13 mouse cellular contexts compared by ENCODE assay signal in the genomic region with DNA sequence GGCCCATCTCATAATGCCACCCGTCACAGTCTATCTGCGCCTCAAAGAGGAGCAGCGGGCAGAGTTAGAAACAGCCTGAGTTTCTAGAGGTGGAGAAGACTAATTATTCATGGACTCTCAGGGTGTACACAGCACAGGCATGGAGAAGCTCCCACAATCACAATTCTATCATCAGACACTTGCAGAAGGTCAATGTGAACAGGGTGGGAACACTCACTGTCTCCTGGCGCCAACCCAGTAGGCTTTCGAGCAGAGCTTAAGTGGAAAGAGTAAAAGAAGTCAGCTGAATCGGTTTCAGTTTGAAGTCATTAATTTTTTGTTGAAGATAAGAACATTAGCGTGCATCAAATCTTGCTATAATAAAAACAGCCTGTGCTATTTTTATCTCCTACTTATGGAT. TPM values are rescaled to one million over a fixed set of nuclear protein-coding genes. Genes with fewer than 3 reads are reported as not detected.
DNase-seq lines count a peak whose midpoint lies in the region; ATAC-seq and TF ChIP-seq lines count a peak whose summit lies in the region.
"Had no signal": no experiment of that assay in that cellular context is flagged by ENCODE, and none has a peak within 500 bp of the region (broad histone marks: within the 10 kb centered on the region; RNA-seq: fewer than 3 reads in every experiment).

No protein-coding gene starts in this region.

- no peak overlapping the region for H3K4me3 ChIP-seq in heart, embryonic 10.5 days
- no peak overlapping the region for H3K4me3 ChIP-seq in lung, embryonic 15.5 days
- no peak overlapping the region for H3K4me3 ChIP-seq in forebrain, embryonic 12.5 days (replicated peaks)
- H3K4me3 ChIP-seq in midbrain, postnatal 0 days (ENCODE audit: low read depth, low read length): no peak overlapping the region
- H3K4me3 ChIP-seq: limb, embryonic 12.5 days had no signal

- no peak for TF ChIP-seq CTCF in midbrain, postnatal 0 days (IDR thresholded peaks at IDR 0.05)

- DNase-seq in heart, adult 8-10 months (ENCODE audit: low spot score): peak; percentile 34
- DNase-seq in heart, embryonic 10.5 days (ENCODE audit: low spot score): no peak
- DNase-seq in Muller cell, postnatal 12 days (ENCODE audit: inconsistent ontology term): peak; percentile 38
- peak; percentile 52 for DNase-seq in gastrocnemius, postnatal 10 days
- DNase-seq in embryo, embryonic 10.5 days (ENCODE audit: low spot score): no peak
- DNase-seq in midbrain, postnatal 0 days (ENCODE audit: low spot score): no peak
- DNase-seq: forebrain, postnatal 0 days had no signal

- peaks cover 19% of the 10 kb centered on the region for H3K4me1 ChIP-seq in heart, embryonic 10.5 days
- peaks cover 39% of the 10 kb centered on the region for H3K4me1 ChIP-seq in lung, embryonic 15.5 days
- peaks cover 26% of the 10 kb centered on the region for H3K4me1 ChIP-seq in forebrain, embryonic 12.5 days
- peaks cover 21% of the 10 kb centered on the region; the same call in 1 of the 2 replicates for H3K4me1 ChIP-seq in midbrain, postnatal 0 days (ENCODE audit: insufficient read depth, low read length)

- no peak overlapping the region for H3K27ac ChIP-seq in heart, embryonic 10.5 days
- 0 out of 2 replicates have a peak overlapping the region, but pooled peaks have one; percentile 41 for H3K27ac ChIP-seq in lung, embryonic 15.5 days
- no peak overlapping the region for H3K27ac ChIP-seq in forebrain, embryonic 12.5 days
- no peak overlapping the region for H3K27ac ChIP-seq in midbrain, postnatal 0 days (ENCODE audit: low read depth, low read length)
- H3K27ac ChIP-seq: limb, embryonic 12.5 days had no signal

- no peaks in the 10 kb centered on the region for H3K27me3 ChIP-seq in heart, embryonic 10.5 days (ENCODE audit: insufficient read depth, poor library complexity, severe bottlenecking)
- no peaks in the 10 kb centered on the region for H3K27me3 ChIP-seq in lung, embryonic 15.5 days
- no peaks in the 10 kb centered on the region for H3K27me3 ChIP-seq in forebrain, embryonic 12.5 days
- no peaks in the 10 kb centered on the region for H3K27me3 ChIP-seq in midbrain, postnatal 0 days (ENCODE audit: insufficient read depth, low read length)
- H3K27me3 ChIP-seq: limb, embryonic 12.5 days had no signal

- WGBS in heart, embryonic 10.5 days: 85% methylated on average over 7 of the region's 7 CpGs
- WGBS in lung, embryonic 15.5 days: 58% methylated on average over 7 of the region's 7 CpGs
- WGBS in forebrain, embryonic 12.5 days: 88% methylated on average over 7 of the region's 7 CpGs
- WGBS in midbrain, postnatal 0 days: 41% methylated on average over 7 of the region's 7 CpGs

- ATAC-seq in lung, embryonic 15.5 days (ENCODE audit: borderline replicate concordance, extremely low read depth, low FRiP score, low TSS enrichment): no peak; the same call in 1 of the 2 replicates
- no peak for ATAC-seq in forebrain, embryonic 12.5 days (ENCODE audit: low FRiP score)
- no peak for ATAC-seq in midbrain, postnatal 0 days (ENCODE audit: low FRiP score)
- ATAC-seq: CD4-positive, CD25-positive, alpha-beta regulatory T cell, adult 4 months; forebrain, postnatal 0 days had no signal

- no peak overlapping the region for H3K4me2 ChIP-seq in lung, embryonic 15.5 days
- no peak overlapping the region for H3K4me2 ChIP-seq in forebrain, embryonic 12.5 days
- no peak overlapping the region for H3K4me2 ChIP-seq in midbrain, postnatal 0 days (ENCODE audit: low read depth, low read length, poor library complexity, severe bottlenecking)
- H3K4me2 ChIP-seq: limb, embryonic 12.5 days; midbrain, embryonic 11.5 days had no signal

- H3K9ac ChIP-seq in lung, embryonic 15.5 days: no peak overlapping the region
- no peak overlapping the region for H3K9ac ChIP-seq in forebrain, embryonic 12.5 days
- no peak overlapping the region for H3K9ac ChIP-seq in midbrain, postnatal 0 days (replicated peaks; ENCODE audit: low read length, poor library complexity, severe bottlenecking)
- H3K9ac ChIP-seq: forebrain, postnatal 0 days; limb, embryonic 12.5 days had no signal

- H3K9me3 ChIP-seq in heart, embryonic 10.5 days: no peaks in the 10 kb centered on the region
- no peaks in the 10 kb centered on the region for H3K9me3 ChIP-seq in lung, embryonic 15.5 days
- H3K9me3 ChIP-seq in forebrain, embryonic 12.5 days: no peaks in the 10 kb centered on the region
- no peaks in the 10 kb centered on the region for H3K9me3 ChIP-seq in midbrain, postnatal 0 days (ENCODE audit: low read length)
- H3K9me3 ChIP-seq: limb, embryonic 12.5 days had no signal

- peaks cover 43% of the 10 kb centered on the region for H3K36me3 ChIP-seq in heart, embryonic 10.5 days
- H3K36me3 ChIP-seq in lung, embryonic 15.5 days: 0 out of 2 replicates have a peak, but pooled peaks cover 4% of the 10 kb centered on the region
- 0 out of 2 replicates have a peak, but pooled peaks cover under 1% of the 10 kb centered on the region for H3K36me3 ChIP-seq in forebrain, embryonic 12.5 days (replicated peaks)
- H3K36me3 ChIP-seq in midbrain, postnatal 0 days (ENCODE audit: insufficient read depth, low read length): no peaks in the 10 kb centered on the region

RNA-seq across cellular contexts. Expression of a gene that starts 37.3 kb away (rescaled TPM):
- total RNA-seq in heart, adult 8-10 months (2022): 1 to 10 TPM in 3 of 4 experiments, not detected in 1; 1.6 to 2.7 (median 1.8) TPM
- not detected in 2 replicates for polyA plus RNA-seq in heart, embryonic 10.5 days (2016; fragmentation: Nextera tagmentation; extraction: Ambion mirVana)
- total RNA-seq in gastrocnemius, postnatal 10 days (2021): not detected
- polyA plus RNA-seq in lung, embryonic 15.5 days (2015; fragmentation: Nextera tagmentation; extraction: Ambion mirVana): not detected in 2 replicates
- not detected in 2 replicates for polyA plus RNA-seq in forebrain, embryonic 12.5 days (2016; fragmentation: Nextera tagmentation; extraction: Ambion mirVana)
- total RNA-seq in midbrain, postnatal 0 days (2014; rRNA removed): not detected in 2 replicates
- polyA plus RNA-seq in midbrain, postnatal 0 days (2015; fragmentation: Nextera tagmentation; extraction: Ambion mirVana): not detected in 2 replicates
- total RNA-seq: forebrain, postnatal 0 days had no signal
- polyA plus RNA-seq: CD4-positive, CD25-positive, alpha-beta regulatory T cell, adult 4 months; forebrain, postnatal 0 days; limb, embryonic 12.5 days; midbrain, embryonic 11.5 days; thymus, postnatal 0 days had no signal

RNA-seq across cellular contexts. Expression of a gene that starts 43.4 kb away (rescaled TPM):
- total RNA-seq in heart, adult 8-10 months (2022): 10 to 100 TPM; 12.0 to 14.1 (median 13.1) TPM
- 23.5 and 24.9 TPM in 2 replicates for polyA plus RNA-seq in heart, embryonic 10.5 days (2016; fragmentation: Nextera tagmentation; extraction: Ambion mirVana)
- 10 to 100 TPM; 12.3 to 17.0 TPM for total RNA-seq in gastrocnemius, postnatal 10 days (2021)
- 21.4 and 23.4 TPM in 2 replicates for polyA plus RNA-seq in lung, embryonic 15.5 days (2015; fragmentation: Nextera tagmentation; extraction: Ambion mirVana)
- 26.3 and 26.8 TPM in 2 replicates for polyA plus RNA-seq in forebrain, embryonic 12.5 days (2016; fragmentation: Nextera tagmentation; extraction: Ambion mirVana)
- total RNA-seq in midbrain, postnatal 0 days (2014; rRNA removed): 11.3 and 19.4 TPM in 2 replicates
- 6.7 and 11.7 TPM in 2 replicates for polyA plus RNA-seq in midbrain, postnatal 0 days (2015; fragmentation: Nextera tagmentation; extraction: Ambion mirVana)

RNA-seq across cellular contexts. Expression of a gene that starts 49.6 kb away (rescaled TPM):
- total RNA-seq in heart, adult 8-10 months (2022): 10 to 100 TPM; 24.3 to 39.2 (median 31.0) TPM
- polyA plus RNA-seq in heart, embryonic 10.5 days (2016; fragmentation: Nextera tagmentation; extraction: Ambion mirVana): 19.6 and 25.0 TPM in 2 replicates
- 10 to 100 TPM; 21.7 to 26.7 TPM for total RNA-seq in gastrocnemius, postnatal 10 days (2021)
- 23.8 and 25.6 TPM in 2 replicates for polyA plus RNA-seq in lung, embryonic 15.5 days (2015; fragmentation: Nextera tagmentation; extraction: Ambion mirVana)
- polyA plus RNA-seq in forebrain, embryonic 12.5 days (2016; fragmentation: Nextera tagmentation; extraction: Ambion mirVana): 14.5 and 15.0 TPM in 2 replicates
- total RNA-seq in midbrain, postnatal 0 days (2014; rRNA removed): 7.7 and 8.4 TPM in 2 replicates
- polyA plus RNA-seq in midbrain, postnatal 0 days (2015; fragmentation: Nextera tagmentation; extraction: Ambion mirVana): 3.1 and 3.8 TPM in 2 replicates

Comparison
In these comparisons a context has a peak if more than half of its experiments do, and no peak if none do; other contexts are left out.
1. DNase-seq: peak in heart, adult 8-10 months (single experiment), Muller cell, postnatal 12 days (single experiment) and gastrocnemius, postnatal 10 days (single experiment); none in heart, embryonic 10.5 days (single experiment), embryo, embryonic 10.5 days (single experiment) and midbrain, postnatal 0 days (single experiment).